Comparison of ENCODE assay signal across 16 mouse cellular contexts in the genomic region with DNA sequence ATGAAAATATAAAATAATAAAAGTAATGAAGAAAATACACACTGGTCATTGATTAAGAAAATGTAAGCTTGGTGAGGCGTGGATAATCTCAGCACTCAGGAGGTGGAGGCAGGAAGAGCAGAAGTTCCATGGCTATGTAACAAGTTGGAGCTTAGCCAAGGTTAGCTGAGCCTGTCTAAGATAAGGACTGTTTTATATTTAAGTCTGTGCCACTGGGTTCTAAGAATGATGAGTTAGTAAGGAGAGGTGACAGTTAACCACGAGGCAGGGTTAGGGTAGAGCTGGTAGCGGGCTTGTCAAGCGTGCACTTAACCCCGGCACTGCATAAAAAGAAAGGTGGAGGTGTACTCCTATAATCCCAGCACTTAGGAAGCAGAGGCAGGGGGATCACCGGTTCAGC. TPM values are rescaled to one million over a fixed set of nuclear protein-coding genes. Genes with fewer than 3 reads are reported as not detected.
"Had no signal": no experiment of that assay in that cellular context is flagged by ENCODE, and none has a peak within 500 bp of the region (broad histone marks: within the 10 kb centered on the region; RNA-seq: fewer than 3 reads in every experiment).

No protein-coding gene starts in this region.

- DNase-seq: kidney, postnatal 10 days; lung, adult 2 months; lung, postnatal 14 days; right cerebral cortex, postnatal 14 days; thymus, adult 2 months; thymus, postnatal 36 days had no signal

- H3K4me2 ChIP-seq: liver, embryonic 11.5 days; liver, embryonic 15.5 days; midbrain, embryonic 13.5 days; stomach, embryonic 15.5 days had no signal

- H3K27ac ChIP-seq: limb, embryonic 10.5 days; liver, embryonic 15.5 days; macrophage; midbrain, embryonic 13.5 days; stomach, embryonic 15.5 days had no signal

- H3K9me3 ChIP-seq: limb, embryonic 10.5 days; liver, embryonic 15.5 days; midbrain, embryonic 13.5 days; stomach, embryonic 15.5 days had no signal

- H3K4me1 ChIP-seq: limb, embryonic 10.5 days; liver, embryonic 15.5 days; midbrain, embryonic 13.5 days; stomach, embryonic 15.5 days had no signal

- H3K4me3 ChIP-seq: limb, embryonic 10.5 days; liver, embryonic 15.5 days; midbrain, embryonic 13.5 days; stomach, embryonic 15.5 days had no signal

- H3K9ac ChIP-seq: liver, embryonic 15.5 days; midbrain, embryonic 13.5 days; stomach, embryonic 15.5 days had no signal

- H3K36me3 ChIP-seq: limb, embryonic 10.5 days; liver, embryonic 15.5 days; midbrain, embryonic 13.5 days; stomach, embryonic 15.5 days had no signal

- ATAC-seq: midbrain, embryonic 13.5 days had no signal

- H3K27me3 ChIP-seq: liver, embryonic 15.5 days; midbrain, embryonic 13.5 days; stomach, embryonic 15.5 days had no signal

RNA-seq across cellular contexts. Expression of a gene that starts 15.0 kb away (rescaled TPM):
- polyA plus RNA-seq: liver, embryonic 15.5 days had no signal

RNA-seq across cellular contexts. Expression of a gene that starts 51.1 kb away (rescaled TPM):
- total RNA-seq: left cerebral cortex, adult 18-20 months; midbrain, postnatal 0 days had no signal
- polyA plus RNA-seq: large intestine, adult 2 months; liver, embryonic 11.5 days; liver, embryonic 15.5 days; lung, adult 2 months; macrophage; spleen, adult 2 months; thymus, adult 2 months had no signal
